Mouse (Mus musculus) activated CD4-positive, CD25-positive, alpha-beta regulatory T cell, adult 9 weeks (primary cell): ENCODE results near the gene Speg. TPM values are rescaled to one million over a fixed set of nuclear protein-coding genes. Genes with fewer than 3 reads are reported as not detected.

Source experiments
- polyA plus RNA-seq: library from polyadenylated mRNA; unstranded; fragments of 100-300 nt; shearing (Covaris generic); gene quantifications from one replicate; pipeline ENCODE4 v1.2.1, GENCODE M21; 2017

Speg gene
- polyA plus RNA-seq, result 0.40 TPM

DNA sequence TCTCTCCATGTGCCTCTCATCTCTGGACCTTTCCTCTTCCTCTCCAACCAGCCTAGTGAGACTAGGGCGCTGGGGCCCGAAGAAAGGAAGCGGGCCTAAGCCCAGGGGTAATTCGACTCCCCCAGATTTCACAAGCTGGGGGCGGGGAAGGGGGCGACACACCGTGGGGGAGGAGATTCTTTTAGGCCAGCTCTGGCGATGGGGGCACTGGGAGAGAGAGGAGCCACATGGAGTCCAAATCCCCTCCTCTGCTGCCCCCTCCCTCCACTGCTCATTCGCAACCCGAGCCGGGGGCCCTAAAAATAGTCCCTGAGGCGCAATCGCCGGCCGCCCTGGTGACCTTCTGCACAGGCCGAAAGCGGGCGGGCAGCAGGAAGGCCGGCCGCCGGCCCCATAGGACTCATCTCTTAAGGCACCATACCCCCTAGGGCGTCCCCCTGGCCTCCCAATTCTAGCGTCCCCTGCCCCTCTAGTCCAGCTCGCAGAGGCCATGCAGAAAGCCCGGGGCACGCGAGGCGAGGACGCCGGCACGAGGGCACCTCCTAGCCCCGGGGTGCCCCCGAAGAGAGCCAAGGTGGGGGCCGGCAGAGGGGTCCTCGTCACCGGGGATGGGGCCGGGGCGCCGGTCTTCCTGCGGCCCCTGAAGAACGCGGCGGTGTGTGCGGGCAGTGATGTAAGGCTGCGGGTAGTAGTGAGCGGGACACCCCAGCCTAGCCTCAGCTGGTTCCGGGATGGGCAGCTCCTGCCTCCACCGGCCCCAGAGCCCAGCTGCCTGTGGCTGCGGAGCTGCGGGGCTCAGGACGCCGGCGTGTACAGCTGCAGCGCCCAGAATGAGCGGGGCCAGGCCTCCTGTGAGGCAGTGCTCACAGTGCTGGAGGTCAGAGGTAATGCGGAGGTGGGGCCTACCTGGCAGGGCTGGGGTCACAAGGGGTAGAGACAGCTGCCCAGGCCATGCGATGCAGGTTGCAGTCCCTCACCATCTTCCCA, at the start of gene Speg:
Gene Speg, plus strand, starts transcription at position 348 of the 987 bp plus-strand sequence.

DNA sequence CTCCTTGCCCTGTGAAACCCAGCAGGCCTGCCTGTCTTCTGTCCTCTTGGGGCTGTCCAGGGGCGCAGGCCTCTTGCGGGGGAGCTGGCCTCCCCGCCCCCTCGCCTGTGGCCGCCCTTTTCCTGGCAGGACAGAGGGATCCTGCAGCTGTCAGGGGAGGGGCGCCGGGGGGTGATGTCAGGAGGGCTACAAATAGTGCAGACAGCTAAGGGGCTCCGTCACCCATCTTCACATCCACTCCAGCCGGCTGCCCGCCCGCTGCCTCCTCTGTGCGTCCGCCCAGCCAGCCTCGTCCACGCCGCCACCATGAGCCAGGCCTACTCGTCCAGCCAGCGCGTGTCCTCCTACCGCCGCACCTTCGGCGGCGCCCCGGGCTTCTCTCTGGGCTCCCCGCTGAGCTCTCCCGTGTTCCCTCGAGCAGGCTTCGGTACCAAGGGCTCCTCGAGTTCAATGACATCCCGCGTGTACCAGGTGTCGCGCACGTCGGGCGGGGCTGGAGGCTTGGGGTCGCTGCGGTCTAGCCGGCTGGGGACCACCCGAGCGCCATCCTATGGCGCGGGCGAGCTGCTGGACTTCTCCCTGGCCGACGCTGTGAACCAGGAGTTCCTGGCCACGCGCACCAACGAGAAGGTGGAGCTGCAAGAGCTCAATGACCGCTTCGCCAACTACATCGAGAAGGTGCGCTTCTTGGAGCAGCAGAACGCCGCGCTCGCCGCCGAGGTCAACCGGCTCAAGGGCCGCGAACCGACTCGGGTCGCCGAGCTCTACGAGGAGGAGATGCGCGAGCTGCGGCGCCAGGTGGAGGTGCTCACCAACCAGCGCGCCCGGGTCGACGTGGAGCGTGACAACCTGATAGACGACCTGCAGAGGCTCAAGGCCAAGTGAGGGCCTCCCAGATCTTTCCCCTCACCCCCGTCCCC, 14.7 kb upstream of the Speg start, which contains the start of gene Des:
Gene Des, plus strand, starts transcription at position 218 of the 920 bp plus-strand sequence.

DNA sequence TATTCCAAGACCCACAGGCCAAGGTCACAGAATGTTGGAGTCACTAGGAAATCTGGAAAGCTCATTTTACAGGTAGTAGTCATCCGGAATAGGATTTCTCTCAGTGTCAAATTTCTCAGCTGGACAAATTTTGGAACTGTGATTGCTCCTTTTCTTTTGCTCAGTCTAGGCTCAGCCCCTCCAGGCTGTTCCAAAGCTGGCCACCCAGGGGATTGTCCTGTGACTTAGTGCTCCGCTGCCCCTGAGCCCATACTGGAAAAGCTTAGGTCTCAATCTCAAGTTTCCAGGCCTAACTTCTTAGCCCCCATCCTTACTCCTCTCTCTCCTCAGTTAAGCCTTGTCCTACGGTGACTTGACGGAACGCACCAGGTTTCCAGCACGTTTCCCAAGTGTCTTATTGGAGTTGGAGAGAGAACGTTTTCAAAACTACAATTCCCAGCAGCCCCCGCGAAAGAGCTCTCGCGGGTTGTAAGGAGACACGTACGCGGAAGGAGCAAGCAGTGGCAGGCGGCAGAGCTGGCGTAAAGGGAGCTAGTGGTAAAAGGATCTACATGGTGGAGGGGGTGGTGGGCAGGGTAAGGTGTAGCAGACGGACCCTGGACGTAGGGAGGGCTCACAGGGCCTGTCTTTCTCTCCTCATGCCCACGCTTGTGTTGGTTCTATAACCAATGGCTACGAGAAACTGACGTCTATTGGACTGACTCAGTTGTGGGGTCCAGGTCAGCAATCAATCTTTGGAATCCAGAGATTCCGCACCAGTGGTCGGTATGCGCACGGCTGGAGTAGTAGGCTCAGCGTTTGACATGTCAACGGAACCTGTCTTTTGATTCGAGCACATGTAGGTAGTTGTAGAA, 60.6 kb downstream of the Speg start, which contains the start of gene Gmppa:
Gene Gmppa, plus strand, starts transcription at position 456 of the 854 bp plus-strand sequence.

DNA sequence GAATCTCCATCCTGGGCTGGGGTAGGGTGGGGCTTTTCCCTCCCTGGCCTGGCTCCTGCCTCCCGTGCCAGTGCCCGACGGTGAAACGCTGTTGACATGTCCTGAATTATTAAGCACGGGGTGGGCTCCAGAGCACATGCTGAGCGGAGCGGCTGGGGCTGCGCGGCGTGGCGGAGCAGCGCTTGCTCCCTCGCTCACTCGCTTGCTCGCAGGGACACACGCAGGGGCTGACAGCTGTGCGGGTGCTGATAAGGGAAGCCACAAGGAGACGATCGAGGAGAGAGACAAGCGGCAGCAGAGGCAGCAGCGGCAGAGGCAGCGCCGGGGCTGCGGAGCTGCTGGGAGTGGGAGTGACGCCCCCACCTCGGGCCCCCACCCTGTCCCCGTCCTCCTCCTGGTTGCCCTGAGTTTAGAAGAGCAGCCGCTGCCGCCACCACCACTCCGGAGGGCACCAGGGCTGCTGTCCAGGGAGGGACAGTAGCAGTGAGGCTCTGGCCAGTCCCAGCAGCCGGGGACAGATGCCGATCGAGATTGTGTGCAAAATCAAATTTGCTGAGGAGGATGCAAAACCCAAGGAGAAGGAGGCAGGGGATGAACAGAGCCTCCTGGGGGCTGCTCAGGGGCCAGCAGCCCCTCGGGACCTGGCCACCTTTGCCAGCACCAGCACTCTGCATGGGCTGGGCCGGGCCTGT, 75.4 kb downstream of the Speg start, which contains the start of gene Asic4:
Gene Asic4, plus strand, starts transcription at position 123 of the 692 bp plus-strand sequence.

DNA sequence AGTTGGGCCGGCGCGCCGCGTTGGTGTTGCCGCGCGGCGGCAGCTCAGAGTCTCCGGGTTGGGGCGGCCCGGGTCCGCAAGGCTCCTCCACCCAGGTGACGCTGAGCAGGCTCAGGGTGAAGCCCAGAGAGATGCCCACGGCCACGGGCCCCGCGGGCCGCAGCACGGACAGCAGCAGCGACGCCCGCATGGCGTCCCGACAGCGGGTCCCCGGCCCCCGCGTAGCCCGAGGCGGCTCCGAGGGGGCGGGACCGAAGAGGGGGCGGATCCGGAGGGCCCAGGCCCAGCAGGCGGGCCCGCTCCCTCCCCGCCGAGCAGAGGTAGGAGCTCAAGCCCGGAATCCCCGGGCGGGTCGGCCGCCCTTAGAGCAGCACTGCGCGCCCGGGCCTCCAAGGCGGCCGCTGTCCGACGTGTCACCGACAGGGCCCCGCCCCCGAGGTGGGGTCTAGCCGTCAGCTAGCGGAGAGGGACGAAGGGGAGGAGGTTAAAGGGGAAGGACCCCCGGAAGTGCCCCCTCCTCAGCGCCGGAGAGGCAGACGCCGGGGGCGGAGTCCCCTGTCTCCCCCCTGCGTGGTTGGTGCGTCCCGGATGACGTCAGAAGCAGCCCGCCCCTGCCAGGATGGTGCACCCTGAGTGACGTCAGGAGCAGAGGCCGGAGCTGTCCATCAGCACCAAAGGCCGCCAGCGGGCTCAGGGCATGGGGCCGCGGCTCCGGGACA, 104.0 kb downstream of the Speg start, which contains the start of the genes Chpf and Tmem198:
Gene Chpf, minus strand, starts transcription at position 392 of the 719 bp plus-strand sequence.
Gene Tmem198, plus strand, starts transcription at position 617 of the 719 bp plus-strand sequence.

Other genes starting within 250 kb of the Speg start
- 0.35 TPM for gene Slc23a3, start 241.4 kb upstream of the Speg start, polyA plus RNA-seq
- 173 TPM for gene Cnppd1, start 232.6 kb upstream of the Speg start, polyA plus RNA-seq
- gene Retreg2, start 232.5 kb upstream of the Speg start, polyA plus RNA-seq, result 17.2 TPM
- 70.6 TPM for gene Zfand2b, start 206.7 kb upstream of the Speg start, polyA plus RNA-seq
- gene Abcb6, start 194.9 kb upstream of the Speg start, polyA plus RNA-seq, result 4.2 TPM
- 49.8 TPM for gene Ankzf1, start 183.1 kb upstream of the Speg start, polyA plus RNA-seq
- 25.5 TPM for gene Atg9a, start 183.1 kb upstream of the Speg start, polyA plus RNA-seq
- gene Glb1l, start 164.5 kb upstream of the Speg start, polyA plus RNA-seq, result 14.3 TPM
- gene Stk16, start 164.5 kb upstream of the Speg start, polyA plus RNA-seq, result 115 TPM
- gene Tuba4a, start 155.4 kb upstream of the Speg start, polyA plus RNA-seq, result 349 TPM
- gene A630095N17Rik, start 143.2 kb upstream of the Speg start, polyA plus RNA-seq, result not detected
- gene Dnajb2, start 138.9 kb upstream of the Speg start, polyA plus RNA-seq, result 36.8 TPM
- gene Ptprn, start 110.8 kb upstream of the Speg start, polyA plus RNA-seq, result 0.15 TPM
- gene Resp18, start 96.9 kb upstream of the Speg start, polyA plus RNA-seq, result not detected
- gene Dnpep, start 57.3 kb upstream of the Speg start, polyA plus RNA-seq, result 79.7 TPM
- gene Des, start 15.0 kb upstream of the Speg start, polyA plus RNA-seq, result 0.12 TPM
- 87.7 TPM for gene Gmppa, start 60.6 kb downstream of the Speg start, polyA plus RNA-seq
- gene Asic4, start 75.1 kb downstream of the Speg start, polyA plus RNA-seq, result not detected
- gene Chpf, start 104.0 kb downstream of the Speg start, polyA plus RNA-seq, result 6.6 TPM
- gene Tmem198, start 104.2 kb downstream of the Speg start, polyA plus RNA-seq, result 0.42 TPM
- not detected for gene Obsl1, start 131.2 kb downstream of the Speg start, polyA plus RNA-seq
- not detected for gene Inha, start 131.8 kb downstream of the Speg start, polyA plus RNA-seq
- 24.9 TPM for gene Stk11ip, start 146.2 kb downstream of the Speg start, polyA plus RNA-seq
- not detected for gene Slc4a3, start 171.0 kb downstream of the Speg start, polyA plus RNA-seq